Mouse (Mus musculus) left cerebral cortex, postnatal 4 days (tissue): ENCODE measurements at regions not wholly inside any gene's neighbourhood (a gene's known extent, or its start where the extent isn't known, plus 50 kb on each side); places are given as distances from the start of the nearest gene placed in this dataset.

ENCODE experiments used
- DNase-seq: peaks from one replicate; pipeline ENCODE4 v3.0.0-alpha.2; 2022
- intact Hi-C: fragments of 180-260 bp; cut with DNase I; formaldehyde crosslinking; loops from one replicate; pipeline ENCODE4 v1.15.1; 2025

- intact Hi-C loops, result no loop called here
Measured at GRCm38 (mm10) chr9:88065057-88065456, 261.9 kb upstream of the Nt5e start.

GRCm38 (mm10) chr9:88065777-88066176 lies 261.2 kb upstream of the Nt5e start:
- no peak for DNase-seq
- intact Hi-C loops, result no loop called here

More at GRCm38 (mm10) chr9:88065057-88065456, 261.9 kb upstream of the Nt5e start:
- DNase-seq, result no peak

GRCm38 (mm10) chr9:88068322-88068721 lies 258.7 kb upstream of the Nt5e start:
- no peak for DNase-seq
- intact Hi-C loops, result no loop called here

- intact Hi-C loops, result no loop called here
- DNase-seq, result peak; percentile 50
Measured at GRCm38 (mm10) chr9:88068881-88069304, 258.1 kb upstream of the Nt5e start.

- DNase-seq, result no peak
- intact Hi-C loops, result loop anchor here (10.0 kb wide), 1 partner anchor 325 kb away; no protein-coding TSS in a partner anchor
Measured at GRCm38 (mm10) chr9:88069834-88070233, 257.2 kb upstream of the Nt5e start.

- intact Hi-C loops, result loop anchor here (10.0 kb wide), 1 partner anchor 328 kb away; no protein-coding TSS in a partner anchor
- peak; percentile 50 for DNase-seq
Measured at GRCm38 (mm10) chr9:88073165-88073564, 253.8 kb upstream of the Nt5e start.

- DNase-seq, result no peak
- intact Hi-C loops, result loop anchor here (10.0 kb wide), 1 partner anchor 329 kb away; no protein-coding TSS in a partner anchor
Measured at GRCm38 (mm10) chr9:88073579-88073978, 253.4 kb upstream of the Nt5e start.

GRCm38 (mm10) chr9:88082931-88083479 lies 244.0 kb upstream of the Nt5e start:
- intact Hi-C loops, result no loop called here
- DNase-seq, result peak; percentile 12

- no peak for DNase-seq
- intact Hi-C loops, result no loop called here
Measured at GRCm38 (mm10) chr9:88085181-88085816, 241.7 kb upstream of the Nt5e start.

GRCm38 (mm10) chr9:88085866-88086265 lies 241.1 kb upstream of the Nt5e start:
- DNase-seq, result no peak
- intact Hi-C loops, result no loop called here

- DNase-seq, result no peak
- intact Hi-C loops, result no loop called here
Measured at GRCm38 (mm10) chr9:88091781-88092527, 235.0 kb upstream of the Nt5e start.

- intact Hi-C loops, result no loop called here
- DNase-seq, result no peak
Measured at GRCm38 (mm10) chr9:88092561-88092960, 234.4 kb upstream of the Nt5e start.

- intact Hi-C loops, result no loop called here
- DNase-seq, result no peak
Measured at GRCm38 (mm10) chr9:88113094-88113493, 213.9 kb upstream of the Nt5e start.

GRCm38 (mm10) chr9:88120536-88120935 lies 206.5 kb upstream of the Nt5e start:
- DNase-seq, result no peak
- intact Hi-C loops, result no loop called here

GRCm38 (mm10) chr9:88120963-88121570 lies 205.9 kb upstream of the Nt5e start:
- DNase-seq, result peak; percentile 32
- intact Hi-C loops, result no loop called here

- peak; percentile 46 for DNase-seq
- intact Hi-C loops, result no loop called here
Measured at GRCm38 (mm10) chr9:88124322-88125005, 202.5 kb upstream of the Nt5e start.

- DNase-seq, result no peak
- intact Hi-C loops, result no loop called here
Measured at GRCm38 (mm10) chr9:88163025-88163780, 163.8 kb upstream of the Nt5e start.

- intact Hi-C loops, result no loop called here
- no peak for DNase-seq
Measured at GRCm38 (mm10) chr9:88177575-88178254, 149.3 kb upstream of the Nt5e start.

GRCm38 (mm10) chr9:88181189-88181994 lies 145.6 kb upstream of the Nt5e start:
- intact Hi-C loops, result no loop called here
- DNase-seq, result no peak
